Mouse (Mus musculus): Measurements from ENCODE around the gene Als2cr12.
"Not testable (repeated sequence)": the region's sequence is repeated elsewhere in the genome, so short reads cannot be mapped to it uniquely, and the experiment has no call there.

The Als2cr12 gene

GRCm38 (mm10) chr1:58695810-58696209 is at the start of gene Als2cr12:
Gene Als2cr12, minus strand, starts transcription at chr1:58695989.
- DNase-seq (ENCODE audit: low spot score in 2 of 2): not testable (repeated sequence)

- DNase-seq (ENCODE audit: low spot score in 2 of 2): no peak
These were observed 48.9 kb upstream of the Als2cr12 start for GRCm38 (mm10) chr1:58744645-58745044.

- no peak for DNase-seq (ENCODE audit: low spot score in 2 of 2)
These were observed 47.5 kb upstream of the Als2cr12 start for GRCm38 (mm10) chr1:58743252-58743651.

- DNase-seq (ENCODE audit: low spot score in 2 of 2): no peak
These were observed 46.8 kb upstream of the Als2cr12 start for GRCm38 (mm10) chr1:58742571-58743021.

- no peak for DNase-seq (ENCODE audit: low spot score in 2 of 2)
These were observed 43.7 kb upstream of the Als2cr12 start for GRCm38 (mm10) chr1:58739529-58739928.

- DNase-seq (ENCODE audit: low spot score in 2 of 2): no peak
These were observed 41.2 kb upstream of the Als2cr12 start for GRCm38 (mm10) chr1:58736968-58737367.

GRCm38 (mm10) chr1:58735962-58736361 is 40.2 kb upstream of the Als2cr12 start:
- DNase-seq (ENCODE audit: low spot score in 2 of 2): no peak

- no peak for DNase-seq (ENCODE audit: low spot score in 2 of 2)
These were observed 38.5 kb upstream of the Als2cr12 start for GRCm38 (mm10) chr1:58734043-58734920.

GRCm38 (mm10) chr1:58733636-58734035 is 37.8 kb upstream of the Als2cr12 start:
- DNase-seq (ENCODE audit: low spot score in 2 of 2): no peak

GRCm38 (mm10) chr1:58728590-58728868 is 32.7 kb upstream of the Als2cr12 start:
- no peak for DNase-seq (ENCODE audit: low spot score in 2 of 2)

GRCm38 (mm10) chr1:58727747-58728589 is 32.2 kb upstream of the Als2cr12 start:
- DNase-seq (ENCODE audit: low spot score in 2 of 2): no peak

GRCm38 (mm10) chr1:58727019-58727746 is 31.4 kb upstream of the Als2cr12 start:
- no peak for DNase-seq (ENCODE audit: low spot score in 2 of 2)

- DNase-seq (ENCODE audit: low spot score in 2 of 2): no peak
These were observed 30.0 kb upstream of the Als2cr12 start for GRCm38 (mm10) chr1:58725767-58726166.

- DNase-seq (ENCODE audit: low spot score in 2 of 2): no peak
These were observed 29.3 kb upstream of the Als2cr12 start for GRCm38 (mm10) chr1:58725095-58725494.

- no peak for DNase-seq (ENCODE audit: low spot score in 2 of 2)
These were observed 28.7 kb upstream of the Als2cr12 start for GRCm38 (mm10) chr1:58724533-58724932.

- no peak for DNase-seq (ENCODE audit: low spot score in 2 of 2)
These were observed 28.1 kb upstream of the Als2cr12 start for GRCm38 (mm10) chr1:58723809-58724405.

GRCm38 (mm10) chr1:58723062-58723808 is 27.4 kb upstream of the Als2cr12 start:
- DNase-seq (ENCODE audit: low spot score in 2 of 2): no peak

- DNase-seq (ENCODE audit: low spot score in 2 of 2): no peak
These were observed 26.5 kb upstream of the Als2cr12 start for GRCm38 (mm10) chr1:58722115-58722938.

- no peak for DNase-seq (ENCODE audit: low spot score in 2 of 2)
These were observed 25.2 kb upstream of the Als2cr12 start for GRCm38 (mm10) chr1:58720988-58721387.

- DNase-seq (ENCODE audit: low spot score in 2 of 2): no peak
These were observed 24.3 kb upstream of the Als2cr12 start for GRCm38 (mm10) chr1:58720090-58720489.
